Mouse (Mus musculus) T-helper 17 cell (primary cell): ENCODE measurements around the gene Wdr70.

Source experiments
- in situ Hi-C, 2 experiments: fragments of 300-600 bp; cut with MboI, MseI; formaldehyde crosslinking; loops; 1 replicate in 1 of 2; 2 replicates in 1 of 2; pipeline ENCODE4 v1.15.1; 2025; ENCODE audit warnings: high pct_unique_total_duplicates in 2 of 2

The Wdr70 gene

DNA sequence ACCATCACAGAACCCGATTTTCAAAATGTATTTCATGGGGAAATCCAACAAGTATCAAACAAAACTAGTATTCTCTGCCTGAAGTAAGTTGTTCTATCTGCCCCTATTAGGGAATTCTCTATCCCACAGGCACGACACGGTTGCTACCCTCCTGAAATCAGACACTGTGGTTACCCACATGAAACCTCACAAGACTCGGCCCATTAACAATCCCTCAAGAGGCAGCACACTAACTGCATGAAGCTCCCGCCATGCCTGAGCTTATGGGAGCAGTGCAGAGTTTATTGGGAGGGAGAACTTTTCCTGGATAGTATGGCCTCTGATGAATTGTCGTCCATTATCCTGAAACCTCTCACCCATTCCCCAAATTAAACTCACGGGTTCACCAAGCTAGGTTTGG, 67.8 kb downstream of the Wdr70 start:
- in situ Hi-C loops, result loop anchor here (25.0 kb wide), 1 partner anchor 569 kb away; no protein-coding TSS in a partner anchor

DNA sequence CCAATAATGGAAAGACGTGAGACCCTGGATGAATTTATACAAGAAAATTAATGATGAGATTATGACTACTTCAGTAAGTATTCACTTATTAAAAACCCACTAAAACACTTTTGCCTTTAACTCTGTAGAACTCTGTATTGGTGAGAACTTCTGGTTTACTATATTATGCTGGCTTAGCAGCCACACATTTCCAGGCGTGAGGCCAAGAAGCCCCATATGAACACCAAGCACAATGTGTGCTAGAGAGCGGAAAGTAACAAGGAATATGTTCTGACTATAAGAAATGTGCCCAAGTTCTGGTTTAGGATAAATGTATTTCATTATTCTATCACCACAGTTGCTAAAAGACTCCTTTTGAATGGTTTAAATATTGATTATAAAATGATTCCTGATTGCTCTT, 68.4 kb downstream of the Wdr70 start:
- in situ Hi-C loops, result loop anchor here (25.0 kb wide), 1 partner anchor 568 kb away; no protein-coding TSS in a partner anchor

DNA sequence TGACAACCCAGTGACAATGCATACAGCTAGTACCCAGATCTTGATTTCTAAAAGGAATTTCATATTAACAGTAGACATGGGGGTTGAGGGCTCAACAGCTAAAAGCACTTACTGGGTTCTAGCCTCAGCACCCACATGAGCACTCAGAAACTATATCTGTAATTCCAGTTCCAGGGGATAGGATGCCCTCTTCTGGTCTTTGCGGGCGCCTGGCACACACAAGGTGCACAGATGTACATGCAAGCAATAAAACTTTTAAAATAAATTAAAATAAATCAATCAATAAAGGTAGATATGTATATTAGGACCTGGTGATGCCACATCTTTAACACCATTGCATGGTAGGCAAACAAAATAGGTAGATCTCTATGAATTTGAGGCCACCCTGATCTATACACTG, 71.5 kb downstream of the Wdr70 start:
- in situ Hi-C loops, result loop anchor here (25.0 kb wide), 1 partner anchor 565 kb away; no protein-coding TSS in a partner anchor

DNA sequence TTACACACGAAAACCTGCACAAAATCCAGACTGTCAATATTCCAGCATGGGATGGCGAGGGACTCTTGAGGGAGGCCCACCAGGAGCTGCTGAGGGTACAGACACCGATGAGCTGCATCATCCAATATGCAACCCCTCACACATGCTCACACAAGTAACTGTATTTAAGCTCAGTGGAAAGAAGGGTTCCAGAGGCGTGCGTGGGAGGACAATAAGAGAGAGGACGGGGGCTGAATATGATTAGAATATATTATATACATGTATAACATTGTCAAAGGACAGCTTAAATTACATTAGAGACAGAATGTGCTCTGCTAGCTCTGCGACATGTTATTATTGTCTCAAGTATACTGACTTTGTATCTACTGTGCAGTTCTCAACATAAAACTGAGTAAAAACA, 87.6 kb downstream of the Wdr70 start:
- in situ Hi-C loops, result no loop called here

GRCm38 (mm10) chr15:8007413-8007812, 91.6 kb downstream of the Wdr70 start:
- in situ Hi-C loops, result no loop called here

- in situ Hi-C loops, result no loop called here
These were observed 93.0 kb downstream of the Wdr70 start for GRCm38 (mm10) chr15:8006056-8006455.

DNA sequence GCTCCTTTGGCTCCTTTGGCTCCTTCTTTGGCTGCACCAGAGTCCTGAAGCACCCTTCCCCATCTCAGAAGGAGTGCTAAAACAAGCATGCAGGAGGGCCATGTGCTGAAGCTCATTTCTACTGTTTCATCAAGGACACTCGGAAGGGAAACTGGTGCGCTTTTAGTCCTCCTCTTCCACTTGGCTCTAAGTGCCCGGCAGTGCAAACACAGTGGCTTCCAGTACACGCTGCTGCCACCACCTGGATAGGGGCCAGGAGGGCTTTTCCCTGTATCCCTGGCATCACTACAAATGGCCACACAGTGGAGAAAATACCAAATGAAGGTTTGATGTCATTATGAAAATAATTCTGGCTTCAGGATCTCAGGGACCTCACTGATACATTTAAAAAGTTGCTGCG, 93.5 kb downstream of the Wdr70 start:
- in situ Hi-C loops, result no loop called here

DNA sequence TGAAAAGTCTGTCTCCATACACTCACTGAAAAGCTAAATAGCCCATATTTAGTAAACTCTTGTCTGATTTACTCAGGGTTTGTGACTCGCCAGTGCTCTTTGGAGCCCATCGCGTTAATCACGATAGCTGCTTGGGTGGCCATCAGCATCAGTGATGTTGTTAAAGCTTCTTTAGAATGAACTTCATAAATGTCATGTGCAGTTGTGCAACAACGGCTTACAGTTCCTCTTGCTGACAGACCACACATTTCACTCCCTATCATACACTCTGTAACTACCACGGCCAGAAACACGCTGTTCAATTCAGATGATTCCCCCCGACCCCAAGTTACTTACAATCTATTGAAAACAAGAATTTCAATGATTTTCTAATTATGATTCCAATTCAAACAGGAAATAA, 95.2 kb downstream of the Wdr70 start:
- in situ Hi-C loops, result no loop called here

DNA sequence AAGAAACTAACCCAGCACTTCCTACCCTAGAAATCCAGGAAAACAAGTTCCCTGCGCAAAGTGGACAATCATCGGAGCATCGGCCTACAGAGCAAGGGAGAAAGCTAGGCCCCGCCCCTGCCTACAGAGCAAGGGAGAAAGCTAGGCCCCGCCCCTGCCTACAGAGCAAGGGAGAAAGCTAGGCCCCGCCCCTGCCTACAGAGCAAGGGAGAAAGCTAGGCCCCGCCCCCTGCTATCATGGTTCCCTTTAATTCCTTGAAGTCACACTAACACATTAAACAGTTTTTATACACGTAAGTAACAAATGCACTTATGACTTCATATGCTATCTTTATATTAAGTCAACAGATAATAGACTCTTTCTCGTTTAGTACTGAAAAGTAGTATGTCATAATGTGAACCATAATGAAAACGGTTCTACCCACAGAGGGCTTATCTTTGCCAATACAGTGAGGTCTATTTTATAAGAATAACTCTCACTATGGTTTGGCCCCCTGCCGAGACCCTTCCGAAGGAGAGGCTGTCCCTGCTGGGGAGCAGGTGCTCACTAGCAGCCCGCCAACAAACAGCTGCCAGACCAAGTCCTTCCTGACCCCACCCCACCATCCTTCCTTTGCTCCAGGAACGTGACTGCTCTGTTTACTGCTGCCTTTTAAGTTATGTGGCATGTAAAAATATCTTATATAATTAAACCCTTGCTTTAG, 100.0 kb downstream of the Wdr70 start:
- in situ Hi-C loops, result no loop called here

GRCm38 (mm10) chr15:7998095-7998494, 100.9 kb downstream of the Wdr70 start:
- in situ Hi-C loops, result no loop called here

DNA sequence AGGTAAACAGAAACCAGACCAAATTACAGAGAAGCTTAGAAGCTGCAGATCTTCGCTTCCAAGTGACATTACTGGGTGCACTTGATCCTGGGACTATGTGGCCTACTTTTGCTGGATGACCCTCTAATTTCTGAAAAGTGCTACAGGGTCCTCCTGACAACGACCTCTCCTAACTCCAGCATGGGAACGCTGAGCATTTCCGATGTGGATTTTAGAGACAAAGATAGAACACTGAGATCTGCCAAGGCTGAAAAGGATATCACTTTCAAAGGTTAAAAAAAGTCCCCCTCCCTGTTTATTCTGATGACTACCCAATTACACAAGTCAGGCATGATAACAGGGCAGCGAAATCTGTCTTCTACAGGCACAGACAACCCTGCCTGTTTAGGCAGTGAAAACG, 105.3 kb downstream of the Wdr70 start:
- in situ Hi-C loops, result no loop called here

GRCm38 (mm10) chr15:7990101-7990500, 108.9 kb downstream of the Wdr70 start:
- in situ Hi-C loops, result no loop called here

DNA sequence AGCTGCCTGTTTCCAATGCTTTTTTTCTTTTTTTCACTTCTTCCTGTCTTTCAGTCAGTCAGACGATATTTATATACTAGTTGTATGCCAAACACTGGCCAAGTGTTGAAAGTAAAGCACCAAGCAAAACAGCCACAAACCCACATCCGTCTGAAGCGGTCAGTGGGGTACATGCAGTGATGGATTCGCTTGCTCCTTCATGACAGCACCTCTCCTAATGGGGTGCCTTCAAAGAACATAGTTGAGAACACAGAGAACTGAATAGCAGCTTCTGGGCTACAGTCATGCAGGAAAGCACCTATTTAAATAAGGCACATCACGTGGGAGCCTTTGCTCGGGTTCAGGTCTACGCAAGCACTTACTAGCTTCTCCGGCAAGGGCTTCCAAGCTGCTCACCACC, 111.6 kb downstream of the Wdr70 start:
- in situ Hi-C loops, result no loop called here

DNA sequence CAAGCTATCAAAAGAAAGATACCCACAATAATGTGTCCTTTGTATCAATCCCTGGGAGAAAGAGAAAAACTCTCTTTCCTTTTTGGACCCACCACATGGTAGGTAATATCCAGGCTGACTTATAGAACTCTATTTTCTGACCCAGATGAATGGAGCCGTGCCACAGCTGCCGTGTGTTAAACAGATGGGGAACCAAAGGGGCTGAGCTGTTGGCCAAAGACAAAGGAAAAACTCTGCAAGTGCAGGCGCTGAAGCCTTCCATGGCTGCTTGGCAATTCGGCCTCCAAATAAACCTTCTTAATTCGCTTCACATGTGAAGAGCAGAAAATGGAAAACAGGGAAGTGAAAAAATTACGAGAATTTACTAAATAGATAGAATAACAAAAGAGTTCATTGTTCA, 112.7 kb downstream of the Wdr70 start:
- in situ Hi-C loops, result no loop called here

DNA sequence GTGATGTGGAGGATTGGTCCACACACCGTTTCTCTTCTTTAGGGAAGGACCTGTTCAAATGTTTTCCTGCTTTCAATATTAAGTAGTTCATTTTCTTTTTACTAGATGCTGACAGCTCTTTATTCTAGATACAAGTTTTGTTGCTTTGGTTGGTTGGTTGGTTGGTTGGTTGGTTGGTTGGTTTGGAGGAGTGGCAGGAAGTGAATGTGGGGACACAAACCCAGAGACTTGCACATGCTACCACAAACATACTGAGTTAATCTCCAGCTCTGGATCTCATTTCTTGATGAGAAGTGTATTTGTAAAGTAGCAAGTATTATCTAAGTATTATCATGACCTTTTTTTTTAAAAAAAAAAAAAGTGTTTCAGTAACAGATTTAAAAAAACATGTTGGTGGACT, 120.4 kb downstream of the Wdr70 start:
- in situ Hi-C loops, result no loop called here

DNA sequence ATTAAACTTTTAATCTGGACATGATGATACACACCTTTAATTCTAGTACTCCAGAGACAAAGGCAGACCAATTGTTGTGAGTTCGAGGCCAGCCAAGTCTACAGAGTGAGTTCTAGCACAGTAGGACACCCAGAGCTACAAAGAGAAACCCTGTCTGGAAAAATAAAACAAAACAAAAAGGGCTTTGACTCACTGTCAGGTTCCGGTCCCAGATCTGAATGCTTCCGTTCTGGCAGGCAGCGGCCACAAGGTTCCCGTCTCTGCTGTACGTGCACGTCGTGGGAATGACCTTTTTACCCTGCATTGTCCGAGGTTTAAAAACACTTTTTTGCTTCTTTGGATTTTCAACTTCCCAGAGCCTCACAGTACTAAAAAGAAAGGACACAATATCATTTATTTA, 122.2 kb downstream of the Wdr70 start:
- in situ Hi-C loops, result no loop called here

GRCm38 (mm10) chr15:7974368-7974767, 124.6 kb downstream of the Wdr70 start:
- in situ Hi-C loops, result no loop called here

GRCm38 (mm10) chr15:7972528-7972927, 126.5 kb downstream of the Wdr70 start:
- in situ Hi-C loops, result no loop called here

DNA sequence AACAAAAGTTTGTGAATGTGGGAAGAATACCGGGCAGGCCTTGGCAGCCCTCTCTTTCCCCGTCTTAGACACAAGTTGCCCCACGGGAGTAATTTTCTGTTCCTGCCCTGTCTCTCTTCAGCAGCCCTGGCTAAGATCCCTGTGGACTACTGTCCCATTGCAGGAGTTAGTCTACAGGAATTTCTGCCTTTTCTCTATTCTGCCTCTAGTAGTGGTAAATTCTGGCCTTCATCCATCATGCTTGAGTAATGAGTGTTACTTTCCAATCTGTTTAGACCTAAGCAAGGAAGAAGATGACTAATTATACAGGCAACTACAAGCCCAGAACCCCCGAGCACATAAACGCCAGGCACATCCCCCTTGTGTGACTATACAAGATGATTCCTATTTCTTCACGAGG, 136.2 kb downstream of the Wdr70 start:
- in situ Hi-C loops, result no loop called here

GRCm38 (mm10) chr15:7961489-7961888, 137.5 kb downstream of the Wdr70 start:
- in situ Hi-C loops, result no loop called here

GRCm38 (mm10) chr15:7956899-7957298, 142.1 kb downstream of the Wdr70 start:
- in situ Hi-C loops, result no loop called here

DNA sequence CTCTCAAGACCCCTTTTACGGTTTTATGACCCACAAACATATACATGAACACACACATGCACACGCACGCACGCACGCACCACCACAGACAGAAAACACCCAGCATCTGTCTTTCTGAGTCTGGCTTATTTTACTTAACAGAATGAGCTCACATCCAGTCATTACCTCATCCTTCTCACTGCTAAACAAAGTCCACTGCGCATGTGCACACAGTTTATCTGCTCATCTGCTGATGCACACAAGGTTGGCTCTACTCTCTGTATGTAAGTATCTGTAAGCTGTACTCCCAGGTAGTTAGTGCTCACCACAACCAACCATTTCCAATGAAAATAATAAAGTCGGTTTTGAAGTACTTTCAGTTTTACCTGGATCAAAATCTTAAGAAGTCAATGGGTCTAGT, 148.4 kb downstream of the Wdr70 start:
- in situ Hi-C loops, result no loop called here

DNA sequence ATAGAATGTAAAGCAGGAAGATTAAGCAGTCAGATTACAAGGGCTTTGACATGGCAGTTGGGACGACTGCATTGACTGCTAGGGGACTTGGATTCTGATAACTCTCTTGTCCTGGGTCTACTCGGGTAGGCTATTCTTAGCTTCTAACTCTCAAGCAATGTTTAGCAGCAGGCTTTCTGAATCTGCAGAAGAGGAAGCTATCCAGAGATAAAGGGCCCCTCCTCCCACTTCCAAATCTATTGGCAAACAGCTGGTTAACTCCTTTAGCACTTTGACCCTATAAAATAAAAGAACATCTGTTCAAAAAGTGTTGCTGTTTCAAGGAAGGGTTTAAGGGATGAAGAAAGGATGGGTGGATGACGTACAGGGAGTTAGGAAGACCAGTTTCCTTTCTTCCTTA, 157.3 kb downstream of the Wdr70 start:
- in situ Hi-C loops, result no loop called here
